Mouse (Mus musculus): ENCODE measurements around the gene Jag2. TPM values are rescaled to one million over a fixed set of nuclear protein-coding genes. Genes with fewer than 3 reads are reported as not detected.

Jag2 gene
- polyA plus RNA-seq, 1 experiment = 23.0 TPM

- H3K27ac ChIP-seq (ENCODE audit: insufficient read depth, low read length) = no peak overlapping the region
- H3K4me3 ChIP-seq (replicated peaks; ENCODE audit: insufficient read depth, low read depth, low read length) = no peak overlapping the region
- peaks cover 14% of the 10 kb centered on the region for H3K4me1 ChIP-seq (ENCODE audit: control insufficient read depth, insufficient read depth, low read length)
- WGBS = 78% methylated on average over 13 of the region's 13 CpGs
- TF ChIP-seq POLR2A (IDR thresholded peaks at IDR 0.05; ENCODE audit: borderline replicate concordance, insufficient read depth, low read length) (no peak), CTCF (IDR thresholded peaks at IDR 0.05; ENCODE audit: borderline replicate concordance, insufficient read depth, low read depth, low read length) (no peak)
- DNase-seq = no peak
- H3K27me3 ChIP-seq (ENCODE audit: control insufficient read depth, insufficient read depth, low read length) = no peaks in the 10 kb centered on the region; the same call in 1 of the 2 replicates
These were observed 58.8 kb downstream of the Jag2 start for GRCm38 (mm10) chr12:112870775-112871174.

GRCm38 (mm10) chr12:112869783-112870204 lies 59.8 kb downstream of the Jag2 start:
- no peak for TF ChIP-seq POLR2A (IDR thresholded peaks at IDR 0.05; ENCODE audit: borderline replicate concordance, insufficient read depth, low read length)
- no peak for TF ChIP-seq CTCF (IDR thresholded peaks at IDR 0.05; ENCODE audit: borderline replicate concordance, insufficient read depth, low read depth, low read length)
- H3K4me3 ChIP-seq (replicated peaks; ENCODE audit: insufficient read depth, low read depth, low read length) = no peak overlapping the region
- peaks cover 14% of the 10 kb centered on the region for H3K4me1 ChIP-seq (ENCODE audit: control insufficient read depth, insufficient read depth, low read length)
- 37% methylated on average over 16 of the region's 16 CpGs for WGBS
- H3K27me3 ChIP-seq (ENCODE audit: control insufficient read depth, insufficient read depth, low read length) = no peaks in the 10 kb centered on the region; the same call in 1 of the 2 replicates
- H3K27ac ChIP-seq (ENCODE audit: insufficient read depth, low read length) = no peak overlapping the region
- no peak for DNase-seq

GRCm38 (mm10) chr12:112868178-112869087 lies 61.1 kb downstream of the Jag2 start, which contains the start of gene Gpr132:
TSS of gene Gpr132 (minus strand) at chr12:112868228.
- TF ChIP-seq POLR2A (IDR thresholded peaks at IDR 0.05; ENCODE audit: borderline replicate concordance, insufficient read depth, low read length) (no peak), CTCF (IDR thresholded peaks at IDR 0.05; ENCODE audit: borderline replicate concordance, insufficient read depth, low read depth, low read length) (no peak)
- peaks cover 14% of the 10 kb centered on the region for H3K4me1 ChIP-seq (ENCODE audit: control insufficient read depth, insufficient read depth, low read length)
- no peak for DNase-seq
- no peak within 1 kb of the TSS for H3K27ac ChIP-seq (ENCODE audit: insufficient read depth, low read length)
- H3K4me3 ChIP-seq (replicated peaks; ENCODE audit: insufficient read depth, low read depth, low read length) = no peak within 1 kb of the TSS
- no peaks in the 10 kb centered on the region; the same call in 1 of the 2 replicates for H3K27me3 ChIP-seq (ENCODE audit: control insufficient read depth, insufficient read depth, low read length)
- 70% methylated on average over 13 of the region's 13 CpGs for WGBS

GRCm38 (mm10) chr12:112867106-112867674 lies 62.4 kb downstream of the Jag2 start:
- WGBS = 95% methylated on average over 7 of the region's 7 CpGs
- no peak overlapping the region for H3K4me3 ChIP-seq (replicated peaks; ENCODE audit: insufficient read depth, low read depth, low read length)
- H3K27ac ChIP-seq (ENCODE audit: insufficient read depth, low read length) = no peak overlapping the region
- H3K4me1 ChIP-seq (ENCODE audit: control insufficient read depth, insufficient read depth, low read length) = peaks cover 14% of the 10 kb centered on the region
- DNase-seq = no peak
- TF ChIP-seq CTCF (IDR thresholded peaks at IDR 0.05; ENCODE audit: borderline replicate concordance, insufficient read depth, low read depth, low read length) (no peak), POLR2A (IDR thresholded peaks at IDR 0.05; ENCODE audit: borderline replicate concordance, insufficient read depth, low read length) (no peak)
- H3K27me3 ChIP-seq (ENCODE audit: control insufficient read depth, insufficient read depth, low read length) = no peaks in the 10 kb centered on the region

DNA sequence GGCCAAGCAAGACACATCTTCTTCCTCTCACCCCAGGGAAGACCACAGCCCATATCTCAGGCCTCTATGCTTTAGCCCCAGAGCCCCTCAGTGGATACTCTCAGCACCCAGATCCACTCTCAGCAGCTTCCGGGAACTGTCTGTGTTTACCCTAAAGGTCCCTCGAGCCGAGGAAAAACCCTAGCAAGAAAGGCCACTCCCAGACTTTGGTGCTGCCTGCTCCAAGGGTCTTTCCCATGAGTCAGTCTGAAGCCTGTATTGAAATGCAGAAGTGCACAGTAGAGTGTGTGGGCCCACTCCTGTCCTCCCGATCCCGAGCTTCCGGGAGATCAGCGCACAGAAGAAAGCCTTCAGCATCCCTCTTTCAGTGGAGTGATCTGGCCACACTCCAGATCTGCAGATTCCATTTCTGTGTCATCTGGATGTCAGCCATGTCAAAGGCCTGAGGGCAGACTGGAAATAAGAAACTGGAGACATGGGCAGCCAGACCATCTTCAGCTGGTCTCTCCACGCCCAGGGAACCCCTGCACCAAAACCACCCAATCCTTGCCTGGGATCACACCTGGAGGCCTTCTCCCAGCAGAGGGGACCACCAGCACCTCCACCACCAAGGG lies 63.0 kb downstream of the Jag2 start:
- WGBS = 40% methylated on average over 8 of the region's 8 CpGs
- peak; percentile 36 to 42 for DNase-seq
- peaks cover 14% of the 10 kb centered on the region for H3K4me1 ChIP-seq (ENCODE audit: control insufficient read depth, insufficient read depth, low read length)
- H3K27me3 ChIP-seq (ENCODE audit: control insufficient read depth, insufficient read depth, low read length) = no peaks in the 10 kb centered on the region
- TF ChIP-seq POLR2A (IDR thresholded peaks at IDR 0.05; ENCODE audit: borderline replicate concordance, insufficient read depth, low read length) (no peak), CTCF (IDR thresholded peaks at IDR 0.05; ENCODE audit: borderline replicate concordance, insufficient read depth, low read depth, low read length) (no peak)
- H3K4me3 ChIP-seq (replicated peaks; ENCODE audit: insufficient read depth, low read depth, low read length) = no peak overlapping the region
- no peak overlapping the region for H3K27ac ChIP-seq (ENCODE audit: insufficient read depth, low read length)

- H3K4me1 ChIP-seq (ENCODE audit: control insufficient read depth, insufficient read depth, low read length) = peaks cover 14% of the 10 kb centered on the region
- DNase-seq = no peak
- TF ChIP-seq CTCF (IDR thresholded peaks at IDR 0.05; ENCODE audit: borderline replicate concordance, insufficient read depth, low read depth, low read length) = no peak
- TF ChIP-seq POLR2A (IDR thresholded peaks at IDR 0.05; ENCODE audit: borderline replicate concordance, insufficient read depth, low read length) = no peak
- 93% methylated on average over 7 of the region's 7 CpGs for WGBS
- no peaks in the 10 kb centered on the region for H3K27me3 ChIP-seq (ENCODE audit: control insufficient read depth, insufficient read depth, low read length)
- no peak overlapping the region for H3K4me3 ChIP-seq (replicated peaks; ENCODE audit: insufficient read depth, low read depth, low read length)
- H3K27ac ChIP-seq (ENCODE audit: insufficient read depth, low read length) = no peak overlapping the region
These were observed 64.8 kb downstream of the Jag2 start for GRCm38 (mm10) chr12:112864804-112865203.

DNA sequence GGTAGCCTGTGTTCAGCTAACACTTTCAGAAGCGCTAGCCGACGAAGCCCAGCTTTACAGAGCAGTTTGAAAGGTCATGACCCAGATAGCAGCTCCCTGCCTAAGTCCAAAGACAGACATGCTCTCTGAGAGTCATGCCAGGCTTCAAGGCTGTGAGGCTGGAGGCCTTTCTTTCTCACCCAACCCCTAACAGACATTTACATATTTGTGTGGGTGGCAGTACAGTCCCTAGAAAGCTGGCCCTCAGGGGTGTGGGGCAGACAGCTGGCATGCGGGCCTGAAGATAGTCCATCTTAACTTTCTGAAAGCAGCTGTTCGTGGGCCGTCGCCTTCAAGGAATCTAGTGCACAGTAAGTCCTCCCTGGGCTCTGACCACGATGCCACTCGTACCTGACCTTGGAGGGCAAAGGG lies 67.7 kb downstream of the Jag2 start:
- no peak for DNase-seq
- Histone ChIP-seq H3K27ac (ENCODE audit: insufficient read depth, low read length) (no peak overlapping the region), H3K4me3 (replicated peaks; ENCODE audit: insufficient read depth, low read depth, low read length) (no peak overlapping the region), H3K27me3 (ENCODE audit: control insufficient read depth, insufficient read depth, low read length) (no peaks in the 10 kb centered on the region), H3K4me1 (ENCODE audit: control insufficient read depth, insufficient read depth, low read length) (peaks cover 6% of the 10 kb centered on the region)
- WGBS = 38% methylated on average over 9 of the region's 9 CpGs
- no peak for TF ChIP-seq POLR2A (IDR thresholded peaks at IDR 0.05; ENCODE audit: borderline replicate concordance, insufficient read depth, low read length)
- TF ChIP-seq CTCF (IDR thresholded peaks at IDR 0.05; ENCODE audit: borderline replicate concordance, insufficient read depth, low read depth, low read length) = no peak

All from cerebellum, adult 2 months (tissue).